Mouse (Mus musculus): ENCODE measurements around the gene Nbea. TPM values are rescaled to one million over a fixed set of nuclear protein-coding genes. Genes with fewer than 3 reads are reported as not detected.

Gene Nbea
- polyA plus RNA-seq, 2 experiments = 0.76 to 1.3 TPM

GRCm38 (mm10) chr3:55710300-55710699 lies 473.2 kb downstream of the Nbea start:
- no peak overlapping the region for H3K4me2 ChIP-seq (ENCODE audit: low read depth)
- DNase-seq (ENCODE audit: low read depth in 3 of 3, low spot score in 3 of 3) = no peak
- no peak overlapping the region for H3K4me3 ChIP-seq (ENCODE audit: insufficient read depth in 1 of 2, low read depth in 2 of 2, low read length in 2 of 2)
- no peak for TF ChIP-seq CTCF (IDR thresholded peaks at IDR 0.05; ENCODE audit: low read depth)
- TF ChIP-seq EP300 (IDR thresholded peaks at IDR 0.05; ENCODE audit: low read depth) = no peak
- 67% methylated on average over 4 of the region's 4 CpGs for WGBS (ENCODE audit: insufficient replicate concordance)
- no peak for ATAC-seq (ENCODE audit: insufficient read depth)
- H3K4me1 ChIP-seq (replicated peaks; ENCODE audit: control insufficient read depth in 2 of 2, insufficient read depth in 2 of 2, low read length in 1 of 2) = no peaks in the 10 kb centered on the region
- no peaks in the 10 kb centered on the region for H3K27me3 ChIP-seq (ENCODE audit: control insufficient read depth, insufficient read depth, low read length)
- no peaks in the 10 kb centered on the region for H3K36me3 ChIP-seq (replicated peaks; ENCODE audit: control insufficient read depth, insufficient read depth, low read depth)
- no peaks in the 10 kb centered on the region for H3K9me3 ChIP-seq (ENCODE audit: control insufficient read depth, low read length)
- no peak overlapping the region for H3K9ac ChIP-seq (replicated peaks)
- H3K27ac ChIP-seq = no peak overlapping the region

- H3K27ac ChIP-seq = no peak overlapping the region
- no peak overlapping the region for H3K4me2 ChIP-seq (ENCODE audit: low read depth)
- no peaks in the 10 kb centered on the region for H3K36me3 ChIP-seq (replicated peaks; ENCODE audit: control insufficient read depth, insufficient read depth, low read depth)
- no peak overlapping the region for H3K9ac ChIP-seq (replicated peaks)
- H3K4me1 ChIP-seq (replicated peaks; ENCODE audit: control insufficient read depth in 2 of 2, insufficient read depth in 2 of 2, low read length in 1 of 2) = no peaks in the 10 kb centered on the region
- ATAC-seq (ENCODE audit: insufficient read depth) = no peak
- H3K9me3 ChIP-seq (ENCODE audit: control insufficient read depth, low read length) = no peaks in the 10 kb centered on the region
- no peak for TF ChIP-seq EP300 (IDR thresholded peaks at IDR 0.05; ENCODE audit: low read depth)
- no peak for TF ChIP-seq CTCF (IDR thresholded peaks at IDR 0.05; ENCODE audit: low read depth)
- H3K27me3 ChIP-seq (ENCODE audit: control insufficient read depth, insufficient read depth, low read length) = no peaks in the 10 kb centered on the region
- WGBS (ENCODE audit: insufficient replicate concordance) = 37% methylated on average over 6 of the region's 6 CpGs
- no peak overlapping the region for H3K4me3 ChIP-seq (ENCODE audit: insufficient read depth in 1 of 2, low read depth in 2 of 2, low read length in 2 of 2)
- DNase-seq (ENCODE audit: low read depth in 3 of 3, low spot score in 3 of 3) = no peak
These were observed 481.9 kb downstream of the Nbea start for GRCm38 (mm10) chr3:55701632-55702031.

GRCm38 (mm10) chr3:55697174-55697573 lies 486.3 kb downstream of the Nbea start:
- Histone ChIP-seq H3K4me3 (ENCODE audit: insufficient read depth in 1 of 2, low read depth in 2 of 2, low read length in 2 of 2) (no peak overlapping the region), H3K4me1 (replicated peaks; ENCODE audit: control insufficient read depth in 2 of 2, insufficient read depth in 2 of 2, low read length in 1 of 2) (no peaks in the 10 kb centered on the region), H3K9me3 (ENCODE audit: control insufficient read depth, low read length) (no peaks in the 10 kb centered on the region), H3K36me3 (replicated peaks; ENCODE audit: control insufficient read depth, insufficient read depth, low read depth) (no peaks in the 10 kb centered on the region), H3K27me3 (ENCODE audit: control insufficient read depth, insufficient read depth, low read length) (no peaks in the 10 kb centered on the region), H3K27ac (no peak overlapping the region), H3K4me2 (ENCODE audit: low read depth) (no peak overlapping the region), H3K9ac (replicated peaks) (no peak overlapping the region)
- no peak for TF ChIP-seq EP300 (IDR thresholded peaks at IDR 0.05; ENCODE audit: low read depth)
- TF ChIP-seq CTCF (IDR thresholded peaks at IDR 0.05; ENCODE audit: low read depth) = no peak
- ATAC-seq (ENCODE audit: insufficient read depth) (no peak), DNase-seq (ENCODE audit: low read depth in 3 of 3, low spot score in 3 of 3) (no peak)
- WGBS (ENCODE audit: insufficient replicate concordance) = 73% methylated on average over 2 of the region's 2 CpGs

GRCm38 (mm10) chr3:55693073-55693472 lies 490.4 kb downstream of the Nbea start:
- DNase-seq (ENCODE audit: low read depth in 3 of 3, low spot score in 3 of 3) (no peak), ATAC-seq (ENCODE audit: insufficient read depth) (no peak)
- Histone ChIP-seq H3K27me3 (ENCODE audit: control insufficient read depth, insufficient read depth, low read length) (no peaks in the 10 kb centered on the region), H3K4me3 (ENCODE audit: insufficient read depth in 1 of 2, low read depth in 2 of 2, low read length in 2 of 2) (no peak overlapping the region), H3K9me3 (ENCODE audit: control insufficient read depth, low read length) (no peaks in the 10 kb centered on the region), H3K4me2 (ENCODE audit: low read depth) (no peak overlapping the region), H3K4me1 (replicated peaks; ENCODE audit: control insufficient read depth in 2 of 2, insufficient read depth in 2 of 2, low read length in 1 of 2) (no peaks in the 10 kb centered on the region), H3K9ac (replicated peaks) (no peak overlapping the region), H3K36me3 (replicated peaks; ENCODE audit: control insufficient read depth, insufficient read depth, low read depth) (no peaks in the 10 kb centered on the region), H3K27ac (no peak overlapping the region)
- TF ChIP-seq CTCF (IDR thresholded peaks at IDR 0.05; ENCODE audit: low read depth) (no peak), EP300 (IDR thresholded peaks at IDR 0.05; ENCODE audit: low read depth) (no peak)
- WGBS (ENCODE audit: insufficient replicate concordance) = 26% methylated on average over 4 of the region's 4 CpGs

GRCm38 (mm10) chr3:55688098-55688497 lies 495.4 kb downstream of the Nbea start:
- Histone ChIP-seq H3K4me2 (ENCODE audit: low read depth) (no peak overlapping the region), H3K27ac (no peak overlapping the region), H3K4me3 (ENCODE audit: insufficient read depth in 1 of 2, low read depth in 2 of 2, low read length in 2 of 2) (no peak overlapping the region), H3K4me1 (replicated peaks; ENCODE audit: control insufficient read depth in 2 of 2, insufficient read depth in 2 of 2, low read length in 1 of 2) (no peaks in the 10 kb centered on the region), H3K9ac (replicated peaks) (no peak overlapping the region), H3K36me3 (replicated peaks; ENCODE audit: control insufficient read depth, insufficient read depth, low read depth) (no peaks in the 10 kb centered on the region), H3K27me3 (ENCODE audit: control insufficient read depth, insufficient read depth, low read length) (no peaks in the 10 kb centered on the region), H3K9me3 (ENCODE audit: control insufficient read depth, low read length) (no peaks in the 10 kb centered on the region)
- 9% methylated on average over 1 of the region's 1 CpGs for WGBS (ENCODE audit: insufficient replicate concordance)
- no peak for ATAC-seq (ENCODE audit: insufficient read depth)
- no peak for DNase-seq (ENCODE audit: low read depth in 3 of 3, low spot score in 3 of 3)
- TF ChIP-seq CTCF (IDR thresholded peaks at IDR 0.05; ENCODE audit: low read depth) = no peak
- TF ChIP-seq EP300 (IDR thresholded peaks at IDR 0.05; ENCODE audit: low read depth) = no peak

All from liver, embryonic 14.5 days (tissue).